Mouse (Mus musculus): ENCODE data around the gene Gm13306.
"Not testable (repeated sequence)": the region's sequence is repeated elsewhere in the genome, so short reads cannot be mapped to it uniquely, and the experiment has no call there.

The Gm13306 gene

DNA sequence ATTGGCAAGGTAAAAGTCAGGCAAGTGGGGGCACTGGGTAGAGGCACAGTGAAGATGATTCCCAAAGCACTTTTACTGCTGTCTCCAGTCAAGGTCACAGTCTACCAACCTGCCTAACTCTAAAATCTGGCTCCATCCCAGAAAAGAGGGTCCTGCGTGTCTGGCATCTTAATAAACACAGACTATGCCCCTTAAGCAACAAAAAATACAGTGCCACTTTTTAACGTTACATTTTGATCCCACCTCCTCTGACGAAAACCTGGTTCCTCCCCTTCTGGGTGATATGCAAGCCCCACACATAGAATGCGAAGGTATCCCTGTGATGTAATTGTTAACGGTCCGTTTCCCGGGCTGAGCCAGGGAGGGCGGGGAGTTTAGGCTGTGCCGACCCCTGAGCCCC, at the start of gene Gm13306:
Gene Gm13306 (plus strand): TSS at position 301 of the 400 bp plus-strand sequence.
- in situ Hi-C loops (cut with MboI, MseI), result loop anchor here in 1 of 2 experiments (5.0 to 25.0 kb wide), 2 partner anchors 376 to 734 kb away; no protein-coding TSS in a partner anchor

DNA sequence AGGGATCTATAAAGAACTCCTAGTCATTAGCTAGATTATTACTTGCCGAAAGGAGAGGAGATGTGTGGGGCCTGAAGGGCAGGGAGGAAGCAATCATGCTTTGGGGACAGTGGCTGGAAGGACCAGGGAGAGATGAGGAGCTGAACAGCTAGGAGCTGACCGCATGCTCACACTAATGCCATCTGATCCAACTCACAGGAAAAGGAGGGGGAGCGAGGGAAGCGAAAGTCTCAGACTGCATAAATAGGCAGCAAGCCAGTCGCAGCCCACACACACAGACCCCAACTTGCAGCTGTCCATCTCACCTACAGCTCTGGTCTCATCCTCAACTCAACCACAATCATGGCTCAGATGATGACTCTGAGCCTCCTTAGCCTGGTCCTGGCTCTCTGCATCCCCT, 38.7 kb upstream of the Gm13306 start, which contains the start of gene Gm13304:
Gene Gm13304 (plus strand): TSS at position 301 of the 400 bp plus-strand sequence.
- in situ Hi-C loops (cut with MboI, MseI), result not testable (repeated sequence)

DNA sequence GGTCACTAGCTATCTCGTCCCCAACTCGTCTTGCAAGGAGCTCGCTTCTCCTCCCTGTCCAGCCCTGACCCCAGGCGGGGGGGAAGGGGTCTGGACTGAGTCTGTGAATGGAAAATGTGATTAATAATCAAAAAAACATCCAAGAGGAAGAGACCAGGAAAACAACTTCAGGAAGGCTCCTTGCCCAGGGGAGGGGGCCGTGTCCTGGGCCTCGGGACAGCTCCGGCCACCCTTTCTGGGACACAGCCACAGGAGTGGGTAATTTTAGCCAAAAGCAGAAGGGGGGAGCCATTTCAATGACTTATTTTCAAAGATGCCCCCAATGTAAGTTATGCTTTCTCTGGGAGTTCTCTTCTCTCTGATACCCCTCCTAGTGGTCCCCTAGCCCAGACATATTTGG, 15.3 kb downstream of the Gm13306 start, which contains the start of gene Gm13305:
Gene Gm13305 (minus strand): TSS at position 101 of the 400 bp plus-strand sequence.
- in situ Hi-C loops (cut with MboI, MseI), result loop anchor here (10.0 to 25.0 kb wide), 2 partner anchors 404 to 719 kb away; no protein-coding TSS in a partner anchor

DNA sequence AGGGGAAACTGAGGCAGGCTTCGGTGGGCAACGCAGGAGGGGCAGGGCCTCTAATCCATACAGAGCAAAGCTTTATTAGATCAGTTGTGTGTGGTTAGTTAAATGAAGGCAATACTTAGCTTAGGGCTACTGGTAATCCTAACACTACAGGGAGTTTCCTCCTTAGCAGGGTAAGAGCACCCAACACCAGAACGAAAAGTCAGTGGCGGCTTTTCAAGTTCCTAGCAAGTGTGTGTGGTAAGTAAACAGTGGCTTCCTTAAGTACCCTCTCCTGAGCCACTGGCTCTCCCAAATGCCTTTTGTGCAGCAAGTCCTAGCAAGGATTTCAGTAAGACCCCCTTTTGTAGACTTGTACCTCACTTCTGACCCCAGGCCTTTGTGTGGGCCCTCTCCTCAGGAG, 25.0 kb downstream of the Gm13306 start:
- in situ Hi-C loops (cut with MboI, MseI), result loop anchor here in 1 of 2 experiments (10.0 kb wide), 1 partner anchor 503 kb away; no protein-coding TSS in a partner anchor

DNA sequence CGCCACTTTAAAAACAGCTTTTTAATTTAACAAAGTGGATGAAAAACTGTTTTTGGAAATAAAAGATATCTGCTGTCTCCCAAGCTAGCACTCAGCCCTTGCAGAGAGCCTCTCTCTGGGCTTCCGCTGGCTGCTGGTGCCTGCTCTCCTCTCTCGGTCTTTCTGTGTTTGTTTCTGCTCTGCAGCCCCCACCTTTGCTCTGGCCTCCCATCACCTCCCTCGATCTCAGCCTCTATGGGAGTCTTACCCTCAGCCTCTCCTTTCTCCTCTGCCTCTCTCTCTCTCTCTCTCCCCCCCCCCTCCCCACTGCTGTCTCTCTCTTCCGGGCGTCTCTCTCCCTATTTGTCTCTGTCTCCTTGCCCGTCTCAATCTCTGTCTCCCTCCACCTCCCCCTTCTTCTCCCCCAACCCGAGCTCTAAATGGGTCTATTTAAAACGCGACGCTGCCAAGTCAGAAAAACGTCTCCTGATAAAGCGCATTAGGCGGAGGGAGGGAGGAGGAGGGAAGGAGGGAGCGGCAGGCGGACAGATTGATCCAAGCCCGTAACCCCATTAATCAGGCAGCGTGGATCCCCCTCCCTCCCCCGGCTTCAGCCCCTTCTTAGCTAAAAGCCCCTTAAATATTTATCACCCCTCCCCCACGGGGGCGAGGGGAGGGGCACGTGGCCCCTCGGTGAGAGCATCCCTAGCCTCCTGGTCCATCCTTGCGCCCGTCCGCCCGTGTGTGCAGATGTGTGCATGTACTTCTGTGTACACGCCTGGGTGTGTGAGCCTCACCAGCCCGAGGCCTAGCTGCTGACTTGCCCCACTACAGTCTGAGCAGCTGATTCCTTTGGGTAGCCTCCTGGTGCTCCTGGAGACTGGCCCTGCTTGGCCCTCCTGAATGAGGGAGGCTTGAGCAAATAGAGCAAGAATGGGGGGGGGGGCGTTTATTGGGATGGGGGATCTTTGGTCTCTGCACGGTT, 30.3 kb downstream of the Gm13306 start:
- in situ Hi-C loops (cut with MboI, MseI), result not testable (repeated sequence)

DNA sequence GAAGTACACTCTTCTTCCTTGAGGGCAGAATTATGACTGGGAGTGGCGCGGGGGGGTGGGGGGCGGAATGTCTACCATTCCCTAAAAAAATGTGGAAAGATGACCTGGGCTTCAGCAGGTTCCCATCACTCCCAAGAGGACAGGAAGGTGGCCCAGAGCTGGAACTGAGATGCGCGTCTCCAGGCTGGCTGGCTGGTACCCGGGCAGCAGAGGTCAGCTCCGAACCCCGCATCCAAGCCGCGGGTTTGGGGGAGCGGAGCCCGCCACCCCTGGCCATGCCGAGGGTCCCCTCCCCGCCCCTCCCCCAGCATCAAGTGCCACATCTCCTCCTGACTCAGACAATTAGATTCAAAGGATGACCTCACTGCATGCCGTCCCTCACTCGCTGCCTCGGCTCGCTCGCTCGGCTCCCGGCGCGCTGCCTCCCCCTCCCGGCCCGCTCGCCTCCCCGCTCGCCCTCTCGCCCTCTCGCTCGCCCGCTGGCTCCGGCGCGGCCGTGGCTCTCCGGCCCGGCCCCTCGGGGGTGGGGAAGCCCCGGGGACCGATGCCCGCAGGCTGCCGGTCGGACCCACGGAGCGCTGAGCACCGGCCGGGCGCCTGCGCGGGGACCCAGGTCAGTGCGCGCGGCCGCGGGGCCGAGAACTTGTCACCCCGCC, 31.2 kb downstream of the Gm13306 start:
- in situ Hi-C loops (cut with MboI, MseI), result not testable (repeated sequence)

DNA sequence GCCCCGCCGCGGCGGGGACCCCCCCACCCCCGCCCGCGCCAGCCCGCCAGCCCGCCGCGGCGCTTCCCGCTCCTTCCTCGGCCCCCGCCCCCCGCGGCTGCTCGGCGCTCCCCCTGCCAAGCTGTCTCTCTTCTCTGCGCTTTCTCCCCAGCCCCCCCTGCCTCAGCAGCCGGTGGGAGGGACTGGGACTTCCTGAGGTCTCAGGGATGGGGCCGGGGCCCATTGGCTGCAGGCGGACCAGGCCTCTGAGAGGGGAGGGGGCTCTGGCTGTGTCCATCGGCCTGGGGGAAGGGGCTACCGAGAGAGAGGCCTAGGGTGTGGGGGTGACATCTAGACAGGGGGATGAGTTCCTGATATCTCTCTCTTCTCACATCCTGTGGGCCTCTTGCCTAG, 31.7 kb downstream of the Gm13306 start:
- in situ Hi-C loops (cut with MboI, MseI), result not testable (repeated sequence)

All from T-helper 17 cell (primary cell).